Comparison of ENCODE assay signal across 1 mouse cellular context in genomic region chr17:35029691-35030532, GRCm38 (mm10).
TF ChIP-seq lines count a peak whose summit lies in the region.

No protein-coding gene starts in this region.

TF ChIP-seq in CH12.LX, 34 proteins besides CTCF, POLR2A, EP300 and RAD21:
- TF ChIP-seq GABPA (IDR thresholded peaks at IDR 0.05; ENCODE audit: insufficient replicate concordance, low read depth, low read length) (no peak), SMC3 (IDR thresholded peaks at IDR 0.05; ENCODE audit: low read depth, low read length) (peak; percentile 32; the same call in 1 of the 2 replicates), CHD2 (IDR thresholded peaks at IDR 0.05; ENCODE audit: low read length) (no peak), POLR2AphosphoS2 (IDR thresholded peaks at IDR 0.05; ENCODE audit: low read depth, low read length) (no peak), HCFC1 (IDR thresholded peaks at IDR 0.05; ENCODE audit: low read depth, low read length) (no peak)
